Mouse (Mus musculus): ENCODE data around the gene B2m. TPM values are rescaled to one million over a fixed set of nuclear protein-coding genes. Genes with fewer than 3 reads are reported as not detected.

B2m gene
- polyA plus RNA-seq, 1 experiment from 2014 or later = 1,317 TPM

DNA sequence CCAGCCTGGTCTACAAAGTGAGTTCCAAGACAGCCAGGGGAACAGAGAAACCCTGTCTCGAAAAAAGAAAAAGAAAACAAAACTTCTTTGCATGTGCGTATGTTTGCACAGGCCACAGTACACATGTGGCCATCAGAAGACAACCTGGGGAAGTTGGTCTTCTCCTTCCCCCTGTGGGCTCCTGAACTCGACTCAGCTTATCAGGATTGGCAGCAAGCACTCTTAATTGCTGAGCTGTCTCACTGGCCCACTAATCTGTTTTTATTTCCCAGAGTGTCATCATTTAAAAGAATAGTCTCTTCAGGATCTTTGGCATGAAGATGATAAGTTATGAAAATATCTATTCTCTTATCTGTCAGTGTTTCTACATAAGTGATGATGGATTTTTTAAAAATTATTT, 44.4 kb downstream of the B2m start:
- Histone ChIP-seq H3K9me3 (ENCODE audit: low read length) (no peaks in the 10 kb centered on the region), H3K9ac (replicated peaks) (no peak overlapping the region), H3K4me3 (ENCODE audit: low read depth, low read length) (no peak overlapping the region), H3K36me3 (replicated peaks; ENCODE audit: insufficient read depth, low read length) (no peaks in the 10 kb centered on the region), H3K27me3 (ENCODE audit: insufficient read depth, low read length) (no peaks in the 10 kb centered on the region), H3K4me1 (ENCODE audit: insufficient read depth) (no peaks in the 10 kb centered on the region), H3K27ac (ENCODE audit: low read depth) (no peak overlapping the region), H3K4me2 (ENCODE audit: low read depth, low read length) (no peak overlapping the region)
- ATAC-seq (no peak), DNase-seq (no peak)
- no peak for TF ChIP-seq EP300 (IDR thresholded peaks at IDR 0.05; ENCODE audit: low read depth)
- WGBS (ENCODE audit: insufficient replicate concordance) = 56% methylated on average over 3 of the region's 3 CpGs

DNA sequence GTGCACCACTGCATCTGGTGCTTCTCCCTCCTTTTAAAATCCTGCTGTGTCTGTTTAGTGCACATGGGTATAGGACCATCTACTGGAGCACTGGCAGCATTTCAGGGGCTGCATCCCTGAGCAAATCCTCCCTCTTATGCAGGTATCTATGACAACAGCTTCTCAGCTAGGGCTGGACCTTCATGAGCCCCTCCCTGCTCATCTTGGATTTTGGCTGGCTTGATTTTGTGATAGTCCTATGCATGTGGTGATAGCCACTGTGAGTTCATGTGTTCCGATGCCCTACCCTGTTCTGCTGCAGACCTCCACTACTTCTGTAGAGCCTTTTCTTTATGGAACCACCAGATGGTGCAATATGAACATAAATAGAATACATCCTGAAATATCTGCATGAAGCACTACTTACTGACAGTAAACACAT, 47.0 kb downstream of the B2m start:
- H3K9ac ChIP-seq (replicated peaks) = no peak overlapping the region
- no peak overlapping the region for H3K4me2 ChIP-seq (ENCODE audit: low read depth, low read length)
- ATAC-seq (peak; percentile 64), DNase-seq (no peak)
- no peaks in the 10 kb centered on the region for H3K36me3 ChIP-seq (replicated peaks; ENCODE audit: insufficient read depth, low read length)
- no peaks in the 10 kb centered on the region for H3K4me1 ChIP-seq (ENCODE audit: insufficient read depth)
- no peaks in the 10 kb centered on the region for H3K9me3 ChIP-seq (ENCODE audit: low read length)
- TF ChIP-seq EP300 (IDR thresholded peaks at IDR 0.05; ENCODE audit: low read depth) (no peak), CTCF (IDR thresholded peaks at IDR 0.05; ENCODE audit: low read depth) (peak; percentile 66)
- no peak overlapping the region for H3K4me3 ChIP-seq (ENCODE audit: low read depth, low read length)
- no peak overlapping the region for H3K27ac ChIP-seq (ENCODE audit: low read depth)
- no peaks in the 10 kb centered on the region for H3K27me3 ChIP-seq (ENCODE audit: insufficient read depth, low read length)
- 46% methylated on average over 1 of the region's 1 CpGs for WGBS (ENCODE audit: insufficient replicate concordance)

DNA sequence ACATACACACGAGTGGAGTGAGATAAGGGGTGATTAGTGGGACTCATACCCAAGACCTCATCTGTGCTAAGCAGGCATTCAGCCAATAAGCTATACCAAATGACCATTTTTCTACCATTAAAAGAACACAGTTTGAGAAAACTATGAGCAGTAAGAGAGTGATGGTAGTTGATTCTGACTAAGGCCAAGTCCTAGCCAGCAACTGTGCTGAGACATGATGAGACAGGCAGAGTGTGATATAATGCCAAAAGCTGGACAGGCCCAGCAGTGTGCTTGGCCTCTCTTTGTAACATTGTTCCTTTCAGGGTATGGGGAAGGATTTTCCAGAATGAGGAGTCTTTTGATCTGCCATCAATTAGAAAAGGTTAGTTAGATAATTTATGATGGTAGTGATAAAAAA, 54.0 kb downstream of the B2m start:
- no peak overlapping the region for H3K9ac ChIP-seq (replicated peaks)
- 38% methylated on average over 1 of the region's 1 CpGs for WGBS (ENCODE audit: insufficient replicate concordance)
- no peak for DNase-seq

More for the DNA sequence above, 54.0 kb downstream of the B2m start:
- Histone ChIP-seq H3K4me1 (ENCODE audit: insufficient read depth) (no peaks in the 10 kb centered on the region; the same call in 1 of the 2 replicates), H3K9me3 (ENCODE audit: low read length) (no peaks in the 10 kb centered on the region), H3K27ac (ENCODE audit: low read depth) (no peak overlapping the region), H3K36me3 (replicated peaks; ENCODE audit: insufficient read depth, low read length) (no peaks in the 10 kb centered on the region), H3K27me3 (ENCODE audit: insufficient read depth, low read length) (no peaks in the 10 kb centered on the region), H3K4me3 (ENCODE audit: low read depth, low read length) (no peak overlapping the region), H3K4me2 (ENCODE audit: low read depth, low read length) (no peak overlapping the region)
- no peak for ATAC-seq
- TF ChIP-seq EP300 (IDR thresholded peaks at IDR 0.05; ENCODE audit: low read depth) = no peak
- no peak for TF ChIP-seq CTCF (IDR thresholded peaks at IDR 0.05; ENCODE audit: low read depth)

Other genes with a start within 250 kb of the B2m start
- gene Ctdspl2, start 191.7 kb upstream of the B2m start, polyA plus RNA-seq (2015; fragmentation: Nextera tagmentation; extraction: Ambion mirVana) = 10.8 and 12.1 TPM in 2 replicates
- 0.06 TPM in 1 of 2 replicates, not detected in the other for gene Mageb3, start 191.6 kb upstream of the B2m start, polyA plus RNA-seq (2015; fragmentation: Nextera tagmentation; extraction: Ambion mirVana)
- 9.8 and 10.3 TPM in 2 replicates for gene Eif3j1, start 119.1 kb upstream of the B2m start, polyA plus RNA-seq (2015; fragmentation: Nextera tagmentation; extraction: Ambion mirVana)
- 1.6 and 2.2 TPM in 2 replicates for gene Spg11, start 29.3 kb upstream of the B2m start, polyA plus RNA-seq (2015; fragmentation: Nextera tagmentation; extraction: Ambion mirVana)
- not detected in 2 replicates for gene Trim69, start 13.0 kb downstream of the B2m start, polyA plus RNA-seq (2015; fragmentation: Nextera tagmentation; extraction: Ambion mirVana)
- gene Patl2, start 38.5 kb downstream of the B2m start, polyA plus RNA-seq (2015; fragmentation: Nextera tagmentation; extraction: Ambion mirVana) = 0.14 and 0.18 TPM in 2 replicates
- not detected in 2 replicates for gene Terb2, start 38.6 kb downstream of the B2m start, polyA plus RNA-seq (2015; fragmentation: Nextera tagmentation; extraction: Ambion mirVana)
- gene Sord, start 87.1 kb downstream of the B2m start, polyA plus RNA-seq (2015; fragmentation: Nextera tagmentation; extraction: Ambion mirVana) = 294 and 325 TPM in 2 replicates
- gene Duox2, start 150.8 kb downstream of the B2m start, polyA plus RNA-seq (2015; fragmentation: Nextera tagmentation; extraction: Ambion mirVana) = 0.02 TPM in 2 replicates
- not detected in 2 replicates for gene Duoxa2, start 151.2 kb downstream of the B2m start, polyA plus RNA-seq (2015; fragmentation: Nextera tagmentation; extraction: Ambion mirVana)
- gene Duoxa1, start 166.0 kb downstream of the B2m start, polyA plus RNA-seq (2015; fragmentation: Nextera tagmentation; extraction: Ambion mirVana) = not detected in 2 replicates
- not detected in 2 replicates for gene Duox1, start 168.0 kb downstream of the B2m start, polyA plus RNA-seq (2015; fragmentation: Nextera tagmentation; extraction: Ambion mirVana)
- gene Shf, start 221.5 kb downstream of the B2m start, polyA plus RNA-seq (2015; fragmentation: Nextera tagmentation; extraction: Ambion mirVana) = 1.2 and 1.3 TPM in 2 replicates

All from liver, postnatal 0 days (tissue).